Mouse (Mus musculus) limb, embryonic 11.5 days (tissue): ENCODE results near the gene Spindoc. TPM values are rescaled to one million over a fixed set of nuclear protein-coding genes. Genes with fewer than 3 reads are reported as not detected.
A peak's percentile ranks its signal among the peaks of the same experiment; 100 is the strongest.

Experiments
- ATAC-seq: fragments of 200-750 bp; cut with Nextera tagmentation; 2 replicates; pipeline ENCODE4 v1.8.0; 2017; ENCODE audit warnings: low read depth; ENCODE audit not compliant: insufficient number of reproducible peaks, low FRiP score, low TSS enrichment
- DNase-seq: peaks from one replicate; pipeline ENCODE4 v3.0.0-alpha.2; 2015; ENCODE audit warnings: low spot score
- H3K27ac ChIP-seq: fragments of 300-500 bp; sonication (generic); replicated peaks from 2 replicates; pipeline ENCODE4 v1.5.1; 2014; ENCODE audit warnings: low read depth, mild to moderate bottlenecking, low read length
- H3K27me3 ChIP-seq: fragments of 300-500 bp; sonication (generic); 2 replicates; pipeline ENCODE4 v1.6.1; 2014; ENCODE audit warnings: mild to moderate bottlenecking, low read length, mixed read lengths; ENCODE audit not compliant: control insufficient read depth, insufficient read depth
- H3K36me3 ChIP-seq: fragments of 300-500 bp; sonication (generic); 2 replicates; pipeline ENCODE4 v1.6.1; 2014; ENCODE audit warnings: mild to moderate bottlenecking, low read length, moderate library complexity, mixed read lengths; ENCODE audit not compliant: control insufficient read depth, insufficient read depth
- H3K4me1 ChIP-seq: fragments of 300-500 bp; sonication (generic); 2 replicates; pipeline ENCODE4 v1.6.1; 2014; ENCODE audit warnings: low read length, mixed read lengths; ENCODE audit not compliant: control insufficient read depth, insufficient read depth
- H3K4me2 ChIP-seq: fragments of 300-500 bp; sonication (generic); 2 replicates; pipeline ENCODE4 v1.6.1; 2014; ENCODE audit warnings: low read depth, mild to moderate bottlenecking, moderate library complexity; ENCODE audit not compliant: severe bottlenecking
- H3K4me3 ChIP-seq: fragments of 300-500 bp; sonication (generic); 2 replicates; pipeline ENCODE4 v1.5.1; 2014; ENCODE audit warnings: low read depth, low read length
- H3K9ac ChIP-seq: fragments of 300-500 bp; sonication (generic); 2 replicates; pipeline ENCODE4 v1.6.1; 2014; ENCODE audit warnings: mild to moderate bottlenecking, low read length
- H3K9me3 ChIP-seq: fragments of 300-500 bp; sonication (generic); 2 replicates; pipeline ENCODE4 v1.6.1; 2016; ENCODE audit warnings: low read length; ENCODE audit not compliant: control insufficient read depth
- WGBS: fragments of 180-500 bp; shearing (Covaris S2); extraction: QIAGEN DNeasy Blood & Tissue Kit; methylation state at CpG from one replicate; pipeline ENCODE4 v1.1.7; 2014; 5-methylcytosine and 5-hydroxymethylcytosine counted together
- polyA plus RNA-seq: library from polyadenylated mRNA; unstranded; fragments of >200 nt; fragmentation: Nextera tagmentation; extraction: Ambion mirVana; gene quantifications from 2 replicates; pipeline ENCODE4 v1.2.1, GENCODE M21; 2014

Spindoc gene
- polyA plus RNA-seq, 1 experiment from 2014 or later, result 47.9 TPM

- Histone ChIP-seq H3K4me3 (no peak overlapping the region), H3K9me3 (no peaks in the 10 kb centered on the region), H3K27ac (no peak overlapping the region), H3K4me2 (no peak overlapping the region), H3K9ac (no peak overlapping the region), H3K4me1 (peaks cover 19% of the 10 kb centered on the region), H3K27me3 (no peaks in the 10 kb centered on the region), H3K36me3 (no peaks in the 10 kb centered on the region)
- WGBS, result 46% methylated on average over 10 of the region's 10 CpGs
- no peak for ATAC-seq
- DNase-seq, result no peak
Observed at GRCm38 (mm10) chr19:7311306-7311705, 71.5 kb downstream of the Spindoc start.

DNA sequence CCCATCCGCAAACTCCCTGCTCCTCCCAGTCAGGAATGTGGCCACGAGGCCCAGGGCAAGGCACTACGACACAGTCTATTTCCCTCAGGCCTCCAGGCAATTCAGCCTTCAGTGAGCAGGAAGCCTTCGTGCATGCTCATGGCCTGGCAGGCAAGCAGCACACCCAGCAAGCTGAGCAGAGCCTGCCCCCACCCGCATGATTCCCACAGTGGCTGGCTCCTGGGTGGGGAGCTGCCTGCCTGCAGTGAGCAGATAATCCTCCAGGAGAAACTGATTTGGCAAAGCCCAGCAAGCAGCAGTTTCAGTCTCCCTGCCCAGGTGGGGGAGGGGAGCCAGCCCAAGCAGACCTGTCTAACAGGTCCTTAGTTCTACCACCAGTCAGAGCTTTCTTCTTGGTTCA is 72.1 kb downstream of the Spindoc start:
- Histone ChIP-seq H3K4me3 (no peak overlapping the region), H3K9me3 (no peaks in the 10 kb centered on the region), H3K36me3 (no peaks in the 10 kb centered on the region), H3K27me3 (no peaks in the 10 kb centered on the region), H3K4me2 (no peak overlapping the region), H3K4me1 (peaks cover 19% of the 10 kb centered on the region), H3K9ac (no peak overlapping the region), H3K27ac (no peak overlapping the region)
- WGBS, result 14% methylated on average over 5 of the region's 5 CpGs
- peak; percentile 57 for DNase-seq
- ATAC-seq, result no peak

GRCm38 (mm10) chr19:7309738-7310330 is 73.0 kb downstream of the Spindoc start:
- DNase-seq (no peak), ATAC-seq (no peak)
- Histone ChIP-seq H3K4me3 (no peak overlapping the region), H3K9me3 (no peaks in the 10 kb centered on the region), H3K4me1 (peaks cover 19% of the 10 kb centered on the region), H3K27ac (0 out of 2 replicates have a peak overlapping the region, but pooled peaks have one; percentile 9), H3K9ac (no peak overlapping the region), H3K27me3 (no peaks in the 10 kb centered on the region), H3K4me2 (no peak overlapping the region), H3K36me3 (no peaks in the 10 kb centered on the region)
- WGBS, result 74% methylated on average over 2 of the region's 2 CpGs

DNA sequence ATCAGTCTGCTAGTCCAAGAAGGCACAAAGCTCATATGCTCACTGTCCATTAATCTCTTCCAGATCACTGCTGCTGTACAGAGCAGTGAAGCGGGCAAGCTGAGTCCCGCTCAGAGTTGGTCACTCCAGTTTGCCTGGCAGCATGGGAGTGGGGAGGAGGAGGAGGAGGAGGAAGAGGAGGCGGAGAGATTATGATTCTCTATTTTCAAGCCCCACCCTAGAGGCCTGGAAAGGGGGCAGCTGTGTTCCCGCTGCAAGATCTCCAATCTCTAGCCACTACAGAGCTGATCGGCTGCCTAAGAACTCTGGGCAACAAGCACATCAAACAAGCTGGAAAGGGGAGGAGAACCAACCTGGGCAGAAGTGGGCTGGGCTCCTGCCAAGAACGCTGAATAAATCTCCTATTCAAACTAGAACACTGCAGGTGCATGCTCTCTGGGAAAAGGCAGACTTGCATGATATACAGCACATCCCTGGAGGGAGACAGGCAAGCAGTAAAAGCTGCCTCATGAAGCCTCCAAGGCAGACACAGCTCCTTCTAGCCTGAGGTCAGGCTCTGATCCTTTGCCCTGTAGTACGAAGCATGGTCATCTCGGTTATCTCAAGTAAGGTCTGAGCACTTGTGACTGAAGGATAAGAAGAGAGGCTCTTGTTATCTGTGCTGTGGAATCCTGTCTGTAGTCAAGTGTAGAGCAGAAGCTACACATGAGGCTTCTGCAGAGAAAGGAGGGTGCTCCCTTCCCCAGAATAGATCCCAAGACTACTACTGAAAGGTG is 74.6 kb downstream of the Spindoc start:
- H3K27me3 ChIP-seq, result no peaks in the 10 kb centered on the region
- 60% methylated on average over 8 of the region's 8 CpGs for WGBS
- H3K27ac ChIP-seq, result no peak overlapping the region
- H3K9ac ChIP-seq, result no peak overlapping the region
- no peak overlapping the region for H3K4me2 ChIP-seq
- no peaks in the 10 kb centered on the region for H3K36me3 ChIP-seq
- H3K9me3 ChIP-seq, result no peaks in the 10 kb centered on the region
- peaks cover 19% of the 10 kb centered on the region for H3K4me1 ChIP-seq
- DNase-seq, result no peak
- H3K4me3 ChIP-seq, result no peak overlapping the region
- ATAC-seq, result no peak

DNA sequence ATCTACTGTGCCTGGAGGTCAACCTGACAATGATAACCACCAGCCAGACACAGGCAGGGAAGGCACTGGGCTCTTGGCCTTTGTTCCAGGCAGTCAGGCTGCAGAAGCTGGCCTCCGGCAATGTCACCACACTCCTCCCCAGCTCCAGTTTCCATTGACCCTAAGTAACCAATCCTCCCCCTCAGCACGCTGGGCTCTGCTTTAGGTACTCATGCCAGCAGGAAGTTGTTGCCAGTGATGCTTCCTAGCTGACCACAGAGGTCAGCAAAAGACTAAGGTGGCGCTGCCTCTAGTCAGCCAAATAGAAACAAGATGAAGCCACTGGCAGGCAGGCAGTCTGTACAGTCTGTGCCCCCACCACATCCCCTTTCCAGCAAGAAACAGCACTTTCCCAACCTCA is 75.8 kb downstream of the Spindoc start:
- peaks cover 19% of the 10 kb centered on the region for H3K4me1 ChIP-seq
- DNase-seq, result no peak
- no peaks in the 10 kb centered on the region for H3K36me3 ChIP-seq
- H3K4me2 ChIP-seq, result no peak overlapping the region
- no peak overlapping the region for H3K4me3 ChIP-seq
- no peak for ATAC-seq
- no peaks in the 10 kb centered on the region for H3K9me3 ChIP-seq
- 73% methylated on average over 3 of the region's 3 CpGs for WGBS
- no peak overlapping the region for H3K9ac ChIP-seq
- H3K27ac ChIP-seq, result no peak overlapping the region
- no peaks in the 10 kb centered on the region for H3K27me3 ChIP-seq

DNA sequence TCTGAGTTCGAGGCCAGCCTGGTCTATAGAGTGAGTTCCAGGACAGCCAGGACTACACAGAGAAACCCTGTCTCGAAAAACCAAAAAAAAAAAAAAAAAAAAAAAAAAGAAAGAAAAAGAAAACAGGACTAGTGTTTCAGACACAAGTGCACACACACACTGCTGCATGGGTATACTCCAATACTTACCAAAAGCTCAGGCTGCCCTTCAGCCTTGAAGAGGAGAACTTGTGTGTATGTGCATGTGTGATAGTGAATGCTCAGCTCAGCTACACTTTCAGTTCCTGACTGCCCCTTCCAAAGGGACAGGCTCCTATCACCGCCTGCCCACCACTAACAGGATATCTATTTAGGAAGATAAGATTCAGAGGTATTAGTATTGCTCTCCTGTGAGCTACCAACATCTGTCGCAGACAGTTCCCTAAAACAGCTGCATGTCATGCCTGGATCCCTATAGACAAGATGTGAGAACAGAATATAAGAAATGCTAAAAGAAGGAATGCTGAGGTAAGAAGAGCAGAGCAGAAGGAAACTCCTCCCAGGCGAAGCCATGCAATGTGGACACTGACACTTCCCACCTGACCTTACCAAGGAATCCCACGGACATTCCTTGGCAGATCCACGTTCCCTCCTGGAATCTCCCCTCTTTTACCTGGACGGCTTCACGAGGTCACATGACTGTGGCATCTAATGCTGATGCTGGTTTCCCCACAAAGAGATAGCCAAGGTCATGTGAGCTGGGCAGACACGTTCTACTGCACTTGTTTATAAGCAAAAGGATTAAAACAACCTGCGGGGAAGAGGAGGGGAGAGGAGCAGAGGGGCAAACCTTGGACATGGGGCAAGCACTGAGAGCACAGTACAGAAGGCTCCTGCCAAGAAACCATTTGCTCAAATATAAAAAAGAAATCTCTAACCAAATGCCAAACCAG is 77.1 kb downstream of the Spindoc start:
- Histone ChIP-seq H3K4me3 (no peak overlapping the region), H3K4me2 (no peak overlapping the region), H3K9ac (no peak overlapping the region), H3K27ac (no peak overlapping the region), H3K4me1 (peaks cover 10% of the 10 kb centered on the region), H3K36me3 (no peaks in the 10 kb centered on the region), H3K9me3 (no peaks in the 10 kb centered on the region), H3K27me3 (no peaks in the 10 kb centered on the region)
- DNase-seq, result no peak
- ATAC-seq, result no peak
- 85% methylated on average over 10 of the region's 11 CpGs for WGBS

DNA sequence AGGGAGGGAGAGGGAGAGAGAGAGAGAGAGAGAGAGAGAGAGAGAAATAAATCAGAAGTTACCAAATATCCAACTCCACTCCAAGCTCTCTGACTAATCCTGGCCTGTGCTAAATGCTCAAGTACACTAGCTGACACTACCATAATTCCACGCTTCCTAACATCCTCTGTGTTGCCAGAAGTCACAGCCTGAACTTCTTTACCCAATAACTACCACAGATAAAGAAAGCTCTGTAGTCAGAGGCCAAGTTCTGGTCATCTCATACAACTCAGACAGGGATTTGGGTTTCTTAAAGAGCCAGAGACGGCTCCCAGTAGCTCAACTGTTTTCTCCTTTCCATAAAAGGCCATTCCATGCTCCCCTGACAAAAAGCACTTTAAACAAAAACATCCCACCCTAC is 78.0 kb downstream of the Spindoc start:
- Histone ChIP-seq H3K4me3 (no peak overlapping the region), H3K9ac (no peak overlapping the region; the same call in 1 of the 2 replicates), H3K4me1 (peaks cover 6% of the 10 kb centered on the region; the same call in 1 of the 2 replicates), H3K9me3 (no peaks in the 10 kb centered on the region), H3K27me3 (no peaks in the 10 kb centered on the region), H3K36me3 (no peaks in the 10 kb centered on the region), H3K4me2 (no peak overlapping the region), H3K27ac (no peak overlapping the region)
- 82% methylated on average over 2 of the region's 2 CpGs for WGBS
- no peak for ATAC-seq
- no peak for DNase-seq
